Mouse (Mus musculus) embryonic facial prominence, embryonic 14.5 days (tissue): ENCODE data around the gene Caml. TPM values are rescaled to one million over a fixed set of nuclear protein-coding genes. Genes with fewer than 3 reads are reported as not detected.

Experiments used
- polyA plus RNA-seq: library from polyadenylated mRNA; unstranded; fragments of >200 nt; fragmentation: Nextera tagmentation; extraction: Ambion mirVana; gene quantifications from 2 replicates; pipeline ENCODE4 v1.2.1, GENCODE M21; 2014

The Caml gene
- polyA plus RNA-seq, 1 experiment from 2014 or later, result 59.8 TPM

Other genes with a start within 250 kb of the Caml start
- not detected in 2 replicates for gene Slc34a1, start 224.8 kb upstream of the Caml start, polyA plus RNA-seq
- gene Pfn3, start 207.8 kb upstream of the Caml start, polyA plus RNA-seq, result 0.70 TPM in 1 of 2 replicates, not detected in the other
- gene F12, start 196.2 kb upstream of the Caml start, polyA plus RNA-seq, result not detected in 2 replicates
- 44.0 and 46.6 TPM in 2 replicates for gene Grk6, start 177.9 kb upstream of the Caml start, polyA plus RNA-seq
- 1.9 and 2.7 TPM in 2 replicates for gene Prr7, start 158.7 kb upstream of the Caml start, polyA plus RNA-seq
- 141 and 167 TPM in 2 replicates for gene Dbn1, start 134.9 kb upstream of the Caml start, polyA plus RNA-seq
- gene Pdlim7, start 109.3 kb upstream of the Caml start, polyA plus RNA-seq, result 194 and 204 TPM in 2 replicates
- 2.5 and 3.8 TPM in 2 replicates for gene Dok3, start 93.7 kb upstream of the Caml start, polyA plus RNA-seq
- gene Ddx41, start 86.3 kb upstream of the Caml start, polyA plus RNA-seq, result 56.6 and 69.5 TPM in 2 replicates
- gene Fam193b, start 51.9 kb upstream of the Caml start, polyA plus RNA-seq, result 30.5 and 32.1 TPM in 2 replicates
- gene Tmed9, start 49.3 kb upstream of the Caml start, polyA plus RNA-seq, result 66.2 and 85.4 TPM in 2 replicates
- gene B4galt7, start 23.1 kb upstream of the Caml start, polyA plus RNA-seq, result 9.3 and 10.3 TPM in 2 replicates
- 32.0 and 38.7 TPM in 2 replicates for gene Ddx46, start 12.0 kb downstream of the Caml start, polyA plus RNA-seq
- gene B230219D22Rik, start 70.1 kb downstream of the Caml start, polyA plus RNA-seq, result 57.5 and 60.8 TPM in 2 replicates
- gene Txndc15, start 91.6 kb downstream of the Caml start, polyA plus RNA-seq, result 98.9 and 99.8 TPM in 2 replicates
- gene Pcbd2, start 104.4 kb downstream of the Caml start, polyA plus RNA-seq, result 45.2 and 49.2 TPM in 2 replicates
- not detected in 2 replicates for gene Catsper3, start 161.6 kb downstream of the Caml start, polyA plus RNA-seq
- gene Pitx1, start 213.2 kb downstream of the Caml start, polyA plus RNA-seq, result 39.7 and 44.9 TPM in 2 replicates